Mouse (Mus musculus): ENCODE measurements at regions not wholly inside any gene's neighbourhood (a gene's known extent, or its start where the extent isn't known, plus 50 kb on each side); places are given as distances from the start of the nearest gene placed in this dataset.

- Histone ChIP-seq H3K9me3 (replicated peaks) (no peaks in the 10 kb centered on the region), H3K4me3 (no peak overlapping the region), H3K36me3 (no peaks in the 10 kb centered on the region), H3K27ac (0 out of 2 replicates have a peak overlapping the region, but pooled peaks have one; percentile 17), H3K27me3 (ENCODE audit: low read depth, poor library complexity, severe bottlenecking) (no peaks in the 10 kb centered on the region), H3K4me1 (peaks cover 22% of the 10 kb centered on the region)
- DNase-seq (ENCODE audit: low spot score), result no peak
- 50% methylated on average over 10 of the region's 10 CpGs for WGBS
Measured at GRCm38 (mm10) chr6:116986266-116987000, 181.9 kb upstream of the Cxcl12 start.

DNA sequence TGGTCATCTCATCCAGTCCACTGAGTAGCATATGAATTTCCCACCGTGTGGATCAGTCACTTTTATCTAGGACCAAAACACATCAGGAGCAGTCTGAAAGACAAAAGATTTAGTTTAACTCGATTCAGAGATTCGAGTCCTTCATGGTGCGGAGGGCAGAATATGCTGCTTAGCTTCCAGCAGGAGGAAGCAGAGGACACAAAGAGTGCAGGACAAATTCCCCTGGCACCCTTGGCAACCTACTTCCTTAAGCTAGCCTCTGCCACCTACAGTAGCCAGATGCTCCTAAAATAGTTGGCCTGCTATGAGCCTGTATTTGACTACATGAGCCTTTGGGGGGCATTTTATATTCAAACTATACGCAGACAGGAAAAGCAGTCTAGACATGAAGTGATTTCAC, 181.1 kb upstream of the Cxcl12 start:
- Histone ChIP-seq H3K9me3 (replicated peaks) (no peaks in the 10 kb centered on the region), H3K4me1 (peaks cover 31% of the 10 kb centered on the region), H3K4me3 (no peak overlapping the region), H3K27ac (no peak overlapping the region), H3K36me3 (no peaks in the 10 kb centered on the region), H3K27me3 (ENCODE audit: low read depth, poor library complexity, severe bottlenecking) (no peaks in the 10 kb centered on the region)
- whole genome bisulfite sequencing, result 86% methylated on average over 5 of the region's 5 CpGs
- no peak for DNase-seq (ENCODE audit: low spot score)

- WGBS, result 90% methylated on average over 9 of the region's 9 CpGs
- no peak overlapping the region for H3K27ac ChIP-seq
- peak; percentile 12 for DNase-seq (ENCODE audit: low spot score)
Measured at GRCm38 (mm10) chr6:116998948-116999682, 169.2 kb upstream of the Cxcl12 start.

DNA sequence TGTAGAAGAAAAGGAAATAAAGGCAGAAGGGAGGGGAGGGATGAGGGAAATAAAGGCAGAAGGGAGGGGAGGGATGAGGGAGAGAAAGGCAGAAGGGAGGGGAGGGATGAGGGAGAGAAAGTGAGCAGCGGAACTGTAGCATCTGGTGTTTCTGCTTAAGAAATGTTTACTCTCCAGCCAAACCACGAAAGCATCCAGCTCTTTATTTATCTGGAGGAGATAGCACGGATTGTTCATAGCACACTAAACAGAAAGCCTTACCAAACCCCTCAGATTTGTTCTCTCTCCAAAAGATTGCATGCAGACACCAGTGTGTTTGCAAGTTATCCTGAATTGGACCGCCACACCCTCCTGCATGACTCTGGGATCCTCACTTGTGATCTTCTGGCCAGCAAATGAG, 168.4 kb upstream of the Cxcl12 start:
- H3K27ac ChIP-seq, result no peak overlapping the region
- WGBS, result 77% methylated on average over 4 of the region's 4 CpGs
- H3K36me3 ChIP-seq, result no peaks in the 10 kb centered on the region
- no peaks in the 10 kb centered on the region for H3K27me3 ChIP-seq (ENCODE audit: low read depth, poor library complexity, severe bottlenecking)
- no peaks in the 10 kb centered on the region for H3K9me3 ChIP-seq (replicated peaks)
- peak; percentile 7 for DNase-seq (ENCODE audit: low spot score)
- H3K4me3 ChIP-seq, result no peak overlapping the region
- peaks cover 8% of the 10 kb centered on the region for H3K4me1 ChIP-seq

More at GRCm38 (mm10) chr6:116998948-116999682, 169.2 kb upstream of the Cxcl12 start:
- Histone ChIP-seq H3K27me3 (ENCODE audit: low read depth, poor library complexity, severe bottlenecking) (no peaks in the 10 kb centered on the region), H3K36me3 (no peaks in the 10 kb centered on the region), H3K9me3 (replicated peaks) (no peaks in the 10 kb centered on the region), H3K4me3 (no peak overlapping the region), H3K4me1 (peaks cover 13% of the 10 kb centered on the region)

GRCm38 (mm10) chr6:117000951-117001725, 167.2 kb upstream of the Cxcl12 start:
- no peaks in the 10 kb centered on the region for H3K27me3 ChIP-seq (ENCODE audit: low read depth, poor library complexity, severe bottlenecking)
- H3K36me3 ChIP-seq, result no peaks in the 10 kb centered on the region
- WGBS, result 68% methylated on average over 7 of the region's 7 CpGs
- no peak overlapping the region for H3K4me3 ChIP-seq
- H3K27ac ChIP-seq, result no peak overlapping the region
- H3K9me3 ChIP-seq (replicated peaks), result no peaks in the 10 kb centered on the region
- peak; percentile 18 for DNase-seq (ENCODE audit: low spot score)
- peaks cover 8% of the 10 kb centered on the region for H3K4me1 ChIP-seq

GRCm38 (mm10) chr6:117012621-117013020, 155.7 kb upstream of the Cxcl12 start:
- H3K27me3 ChIP-seq (ENCODE audit: low read depth, poor library complexity, severe bottlenecking), result no peaks in the 10 kb centered on the region
- no peaks in the 10 kb centered on the region for H3K4me1 ChIP-seq
- H3K4me3 ChIP-seq, result no peak overlapping the region
- H3K27ac ChIP-seq, result no peak overlapping the region
- no peak for DNase-seq (ENCODE audit: low spot score)
- WGBS, result 86% methylated on average over 5 of the region's 5 CpGs
- H3K36me3 ChIP-seq, result no peaks in the 10 kb centered on the region
- H3K9me3 ChIP-seq (replicated peaks), result no peaks in the 10 kb centered on the region

DNA sequence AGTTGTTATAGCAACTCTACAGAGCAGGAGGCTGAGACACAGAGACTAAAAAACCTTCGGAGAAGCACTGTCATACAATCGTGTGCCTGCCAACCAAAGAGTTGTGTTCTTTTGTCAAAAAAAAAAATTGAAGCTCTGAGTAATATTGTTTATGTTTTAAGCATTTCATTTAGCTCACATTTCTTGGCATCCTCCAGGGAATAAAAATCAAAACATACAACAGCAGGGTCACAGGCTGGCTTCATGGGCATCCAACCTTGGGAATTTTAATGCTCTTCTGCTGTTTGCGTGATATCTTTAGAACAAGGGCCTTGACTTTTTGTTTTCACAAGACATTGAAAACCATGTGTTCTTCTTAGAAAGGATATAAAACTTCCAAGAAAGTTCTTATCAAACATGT, 152.9 kb upstream of the Cxcl12 start:
- WGBS, result 96% methylated on average over 3 of the region's 3 CpGs
- H3K27me3 ChIP-seq (ENCODE audit: low read depth, poor library complexity, severe bottlenecking), result no peaks in the 10 kb centered on the region
- 0 out of 2 replicates have a peak, but pooled peaks cover 6% of the 10 kb centered on the region for H3K4me1 ChIP-seq
- no peaks in the 10 kb centered on the region for H3K9me3 ChIP-seq (replicated peaks)
- H3K4me3 ChIP-seq, result no peak overlapping the region
- H3K27ac ChIP-seq, result no peak overlapping the region
- no peak for DNase-seq (ENCODE audit: low spot score)
- H3K36me3 ChIP-seq, result no peaks in the 10 kb centered on the region

DNA sequence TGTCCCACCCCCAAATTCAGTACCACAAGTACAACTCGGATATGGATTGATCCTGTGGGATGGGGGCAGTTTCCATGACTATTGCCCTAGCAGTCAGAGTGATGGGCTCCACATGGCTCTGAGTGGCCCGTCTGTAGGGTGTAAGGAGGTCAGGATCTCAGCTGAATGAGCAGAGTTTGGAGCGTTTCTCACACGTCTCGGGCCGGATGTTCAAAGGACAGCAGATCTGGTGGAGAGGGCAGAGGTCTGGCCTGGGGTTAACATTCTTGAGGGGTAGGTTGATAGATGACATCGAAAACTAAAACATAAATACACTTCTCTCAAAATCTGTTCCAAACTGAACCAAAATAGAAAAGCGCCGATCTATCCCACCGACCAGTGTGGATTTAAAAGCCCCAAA, 146.5 kb upstream of the Cxcl12 start:
- no peak for DNase-seq (ENCODE audit: low spot score)
- no peaks in the 10 kb centered on the region for H3K27me3 ChIP-seq (ENCODE audit: low read depth, poor library complexity, severe bottlenecking)
- no peaks in the 10 kb centered on the region for H3K36me3 ChIP-seq
- H3K9me3 ChIP-seq (replicated peaks), result no peaks in the 10 kb centered on the region
- WGBS, result 34% methylated on average over 10 of the region's 10 CpGs
- no peak overlapping the region for H3K27ac ChIP-seq
- H3K4me1 ChIP-seq, result peaks cover 10% of the 10 kb centered on the region; the same call in 1 of the 2 replicates
- H3K4me3 ChIP-seq, result no peak overlapping the region

DNA sequence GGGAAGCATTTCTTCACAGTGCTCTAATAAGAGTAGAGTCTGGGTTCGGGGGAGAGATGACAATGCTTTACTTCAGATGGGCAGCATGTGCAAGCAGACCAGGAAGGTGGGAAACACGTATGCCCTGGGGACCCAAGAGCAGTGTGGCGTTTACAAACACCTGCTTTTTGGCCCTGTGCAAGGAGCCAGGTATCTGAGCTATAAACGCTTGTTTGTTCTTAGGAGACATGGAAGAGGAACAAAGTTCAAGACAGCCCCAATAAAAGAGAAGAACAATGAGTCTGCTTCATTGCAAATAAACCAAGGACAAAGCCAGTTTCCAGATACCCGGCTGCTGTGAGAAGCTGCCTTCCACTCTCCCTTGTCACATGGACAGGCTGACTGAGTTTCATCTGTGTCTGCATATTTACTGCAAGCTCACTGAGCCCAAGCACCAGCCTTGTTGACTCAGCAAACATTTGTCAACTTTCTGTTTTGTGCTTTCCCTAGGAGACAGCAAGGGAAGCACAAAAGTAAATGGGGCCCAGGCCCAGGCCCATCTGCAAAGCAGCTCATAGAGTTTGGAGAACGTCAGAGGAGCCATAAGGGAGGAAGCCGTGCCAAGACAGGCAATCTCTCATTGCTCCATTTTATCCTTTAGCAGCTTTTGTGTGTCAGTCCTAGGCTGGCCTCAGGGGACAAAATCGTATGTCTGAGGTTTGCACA, 136.1 kb upstream of the Cxcl12 start:
- Histone ChIP-seq H3K9me3 (replicated peaks) (no peaks in the 10 kb centered on the region), H3K27me3 (ENCODE audit: low read depth, poor library complexity, severe bottlenecking) (no peaks in the 10 kb centered on the region), H3K27ac (no peak overlapping the region), H3K4me1 (no peaks in the 10 kb centered on the region), H3K36me3 (no peaks in the 10 kb centered on the region), H3K4me3 (no peak overlapping the region)
- no peak for DNase-seq (ENCODE audit: low spot score)
- 63% methylated on average over 8 of the region's 8 CpGs for WGBS

GRCm38 (mm10) chr6:117043744-117044143, 124.6 kb upstream of the Cxcl12 start:
- Histone ChIP-seq H3K4me3 (no peak overlapping the region), H3K27ac (no peak overlapping the region), H3K36me3 (no peaks in the 10 kb centered on the region), H3K4me1 (0 out of 2 replicates have a peak, but pooled peaks cover 9% of the 10 kb centered on the region), H3K9me3 (replicated peaks) (no peaks in the 10 kb centered on the region), H3K27me3 (ENCODE audit: low read depth, poor library complexity, severe bottlenecking) (no peaks in the 10 kb centered on the region)
- WGBS, result 89% methylated on average over 2 of the region's 2 CpGs
- no peak for DNase-seq (ENCODE audit: low spot score)

DNA sequence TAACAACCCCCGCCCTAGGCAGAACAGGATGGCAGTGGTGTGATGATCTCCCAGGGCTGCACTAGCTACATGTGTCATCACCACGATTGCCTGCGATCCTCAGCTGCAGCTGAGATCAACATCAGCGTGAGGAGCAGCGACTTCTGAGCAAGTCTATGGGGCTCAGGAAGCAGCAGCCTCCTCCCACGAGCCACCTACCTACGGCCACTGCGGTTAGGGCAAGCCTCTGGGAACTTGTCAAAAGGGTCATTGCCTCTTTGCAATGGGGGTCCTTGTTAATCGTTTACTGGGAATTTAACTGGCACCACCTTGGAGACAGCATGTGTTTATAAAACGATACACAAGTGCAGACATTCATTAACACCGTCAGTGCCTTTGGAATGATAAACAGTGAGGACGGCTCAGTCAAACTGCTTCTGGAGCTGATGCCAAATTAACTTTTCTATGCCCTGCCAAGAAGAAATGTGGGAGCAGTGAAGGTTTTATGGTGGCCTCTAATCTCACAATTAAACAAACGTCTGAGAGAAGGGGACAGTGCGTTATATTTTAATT, 118.8 kb upstream of the Cxcl12 start:
- H3K27me3 ChIP-seq (ENCODE audit: low read depth, poor library complexity, severe bottlenecking), result peaks cover 5% of the 10 kb centered on the region; the same call in 1 of the 2 replicates
- H3K4me3 ChIP-seq, result no peak overlapping the region
- 0 out of 2 replicates have a peak overlapping the region, but pooled peaks have one; percentile 19 for H3K27ac ChIP-seq
- 41% methylated on average over 14 of the region's 14 CpGs for WGBS
- DNase-seq (ENCODE audit: low spot score), result no peak
- peaks cover 13% of the 10 kb centered on the region for H3K4me1 ChIP-seq
- no peaks in the 10 kb centered on the region for H3K9me3 ChIP-seq (replicated peaks)
- no peaks in the 10 kb centered on the region for H3K36me3 ChIP-seq

DNA sequence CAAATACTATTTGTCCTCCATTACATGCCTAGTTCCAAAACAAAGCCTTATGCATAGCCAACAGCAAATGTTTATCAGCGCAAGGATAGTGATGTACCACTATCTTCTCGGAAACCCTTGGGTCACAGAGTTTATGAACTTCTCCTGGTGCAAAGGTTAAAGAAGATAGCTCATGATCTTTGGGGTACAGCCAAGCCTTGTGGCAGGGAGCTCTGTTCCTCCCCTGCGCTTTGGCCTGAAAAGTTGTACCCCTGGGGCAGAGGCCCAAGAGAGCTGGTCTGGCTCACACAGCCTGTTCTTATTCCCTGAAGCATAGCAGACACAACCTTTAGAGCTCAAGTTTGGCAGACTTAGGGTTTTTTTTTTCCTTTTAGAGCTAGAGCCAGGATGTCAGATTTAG, 107.6 kb upstream of the Cxcl12 start:
- DNase-seq (ENCODE audit: low spot score), result no peak
- Histone ChIP-seq H3K9me3 (replicated peaks) (no peaks in the 10 kb centered on the region), H3K27me3 (ENCODE audit: low read depth, poor library complexity, severe bottlenecking) (no peaks in the 10 kb centered on the region), H3K4me1 (0 out of 2 replicates have a peak, but pooled peaks cover 4% of the 10 kb centered on the region), H3K4me3 (no peak overlapping the region), H3K27ac (no peak overlapping the region), H3K36me3 (no peaks in the 10 kb centered on the region)
- 90% methylated on average over 3 of the region's 3 CpGs for WGBS
